Mouse (Mus musculus): Measurements from ENCODE around the gene Rab21. TPM values are rescaled to one million over a fixed set of nuclear protein-coding genes. Genes with fewer than 3 reads are reported as not detected.

The Rab21 gene
- polyA plus RNA-seq, 1 experiment = 29.2 TPM

DNA sequence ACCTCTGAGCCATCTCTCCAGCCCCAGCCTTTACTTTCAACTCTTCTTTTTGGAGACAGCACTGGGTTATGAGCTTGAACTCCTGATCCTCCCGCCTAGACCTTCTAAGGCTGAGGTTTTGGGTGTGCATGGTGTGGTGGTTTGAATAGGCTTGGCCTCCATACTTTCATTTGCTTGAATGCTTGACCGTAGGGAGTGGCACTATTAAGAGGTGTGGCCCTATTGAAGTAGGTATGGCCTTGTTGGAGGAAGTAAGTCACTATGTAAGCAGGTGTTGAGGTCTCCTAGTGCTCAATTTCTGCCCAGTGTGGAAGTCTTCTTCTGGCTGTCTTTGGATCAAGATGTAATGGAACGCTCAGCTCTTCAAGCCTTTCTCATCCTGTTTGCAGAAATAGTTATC is 54.0 kb downstream of the Rab21 start:
- 94% methylated on average over 3 of the region's 3 CpGs for WGBS
- Histone ChIP-seq H3K4me1 (ENCODE audit: control insufficient read depth, insufficient read depth, low read length) (no peaks in the 10 kb centered on the region), H3K4me3 (ENCODE audit: insufficient read depth, low read depth, low read length) (no peak overlapping the region), H3K27ac (ENCODE audit: insufficient read depth, low read depth, low read length) (no peak overlapping the region), H3K27me3 (replicated peaks; ENCODE audit: control insufficient read depth, insufficient read depth, low read length) (no peaks in the 10 kb centered on the region), H3K36me3 (ENCODE audit: control insufficient read depth, insufficient read depth, low read length) (no peaks in the 10 kb centered on the region)
- DNase-seq = no peak
- no peak for TF ChIP-seq POLR2A (IDR thresholded peaks at IDR 0.05; ENCODE audit: low read depth, low read length)
- TF ChIP-seq CTCF (conservative IDR thresholded peaks at IDR 0.05; ENCODE audit: insufficient read depth, insufficient read length, low read depth, low read length) = no peak

GRCm38 (mm10) chr10:115256162-115256561 is 59.2 kb downstream of the Rab21 start:
- no peak overlapping the region for H3K4me3 ChIP-seq (ENCODE audit: insufficient read depth, low read depth, low read length)
- no peaks in the 10 kb centered on the region for H3K36me3 ChIP-seq (ENCODE audit: control insufficient read depth, insufficient read depth, low read length)
- 63% methylated on average over 5 of the region's 5 CpGs for WGBS
- no peak for TF ChIP-seq CTCF (conservative IDR thresholded peaks at IDR 0.05; ENCODE audit: insufficient read depth, insufficient read length, low read depth, low read length)
- TF ChIP-seq POLR2A (IDR thresholded peaks at IDR 0.05; ENCODE audit: low read depth, low read length) = no peak
- DNase-seq = no peak
- H3K27ac ChIP-seq (ENCODE audit: insufficient read depth, low read depth, low read length) = 0 out of 2 replicates have a peak overlapping the region, but pooled peaks have one; percentile 9
- H3K27me3 ChIP-seq (replicated peaks; ENCODE audit: control insufficient read depth, insufficient read depth, low read length) = no peaks in the 10 kb centered on the region
- H3K4me1 ChIP-seq (ENCODE audit: control insufficient read depth, insufficient read depth, low read length) = no peaks in the 10 kb centered on the region

- Histone ChIP-seq H3K4me3 (ENCODE audit: insufficient read depth, low read depth, low read length) (no peak overlapping the region), H3K27me3 (replicated peaks; ENCODE audit: control insufficient read depth, insufficient read depth, low read length) (no peaks in the 10 kb centered on the region), H3K36me3 (ENCODE audit: control insufficient read depth, insufficient read depth, low read length) (no peaks in the 10 kb centered on the region), H3K4me1 (ENCODE audit: control insufficient read depth, insufficient read depth, low read length) (no peaks in the 10 kb centered on the region; the same call in 1 of the 2 replicates), H3K27ac (ENCODE audit: insufficient read depth, low read depth, low read length) (no peak overlapping the region)
- TF ChIP-seq CTCF (conservative IDR thresholded peaks at IDR 0.05; ENCODE audit: insufficient read depth, insufficient read length, low read depth, low read length) (no peak), POLR2A (IDR thresholded peaks at IDR 0.05; ENCODE audit: low read depth, low read length) (no peak)
- WGBS = 84% methylated on average over 3 of the region's 3 CpGs
- DNase-seq = no peak
Measured at GRCm38 (mm10) chr10:115253521-115253920, 61.9 kb downstream of the Rab21 start.

DNA sequence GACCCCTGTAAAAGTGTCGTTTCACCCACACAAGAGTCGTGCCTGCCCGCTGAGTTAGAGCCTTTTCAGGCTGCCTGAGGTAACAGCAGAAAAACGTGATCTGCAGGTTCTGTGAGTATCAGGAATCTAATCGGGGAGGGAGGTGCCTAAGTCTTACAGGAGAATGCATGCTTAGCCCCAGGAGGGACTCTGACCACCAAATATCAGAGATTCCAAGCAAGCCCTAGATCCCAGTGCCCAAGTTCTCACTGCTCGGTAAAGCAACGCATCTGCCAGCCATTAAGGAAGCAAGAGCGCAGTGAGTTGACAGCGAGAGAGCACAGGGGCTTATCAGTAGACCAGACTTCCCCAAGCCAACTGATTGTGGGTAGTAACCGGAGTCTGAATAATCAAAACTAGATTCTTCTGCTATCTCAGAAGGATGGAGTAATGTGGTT is 63.1 kb downstream of the Rab21 start:
- TF ChIP-seq POLR2A (IDR thresholded peaks at IDR 0.05; ENCODE audit: low read depth, low read length) (no peak), CTCF (conservative IDR thresholded peaks at IDR 0.05; ENCODE audit: insufficient read depth, insufficient read length, low read depth, low read length) (no peak)
- Histone ChIP-seq H3K4me1 (ENCODE audit: control insufficient read depth, insufficient read depth, low read length) (peaks cover 7% of the 10 kb centered on the region; the same call in 1 of the 2 replicates), H3K27me3 (replicated peaks; ENCODE audit: control insufficient read depth, insufficient read depth, low read length) (no peaks in the 10 kb centered on the region), H3K36me3 (ENCODE audit: control insufficient read depth, insufficient read depth, low read length) (no peaks in the 10 kb centered on the region), H3K4me3 (ENCODE audit: insufficient read depth, low read depth, low read length) (peak overlapping the region; percentile 15; the same call in 1 of the 2 replicates), H3K27ac (ENCODE audit: insufficient read depth, low read depth, low read length) (peak overlapping the region; percentile 66)
- DNase-seq = peak; percentile 41
- 6% methylated on average over 10 of the region's 10 CpGs for WGBS

GRCm38 (mm10) chr10:115251088-115251934 is 64.1 kb downstream of the Rab21 start, which contains the start of gene Tbc1d15:
Gene Tbc1d15, minus strand, starts transcription at chr10:115251467.
- peak within 1 kb of the TSS; percentile 58 for H3K4me3 ChIP-seq (ENCODE audit: insufficient read depth, low read depth, low read length)
- H3K27ac ChIP-seq (ENCODE audit: insufficient read depth, low read depth, low read length) = peak within 1 kb of the TSS; percentile 46
- no peaks in the 10 kb centered on the region for H3K36me3 ChIP-seq (ENCODE audit: control insufficient read depth, insufficient read depth, low read length)
- H3K27me3 ChIP-seq (replicated peaks; ENCODE audit: control insufficient read depth, insufficient read depth, low read length) = no peaks in the 10 kb centered on the region
- TF ChIP-seq POLR2A (IDR thresholded peaks at IDR 0.05; ENCODE audit: low read depth, low read length) = peak; percentile 4
- TF ChIP-seq CTCF (conservative IDR thresholded peaks at IDR 0.05; ENCODE audit: insufficient read depth, insufficient read length, low read depth, low read length) = no peak
- WGBS = under 1% methylated on average over 59 of the region's 67 CpGs
- peak; percentile 99 for DNase-seq
- peaks cover 7% of the 10 kb centered on the region; the same call in 1 of the 2 replicates for H3K4me1 ChIP-seq (ENCODE audit: control insufficient read depth, insufficient read depth, low read length)

GRCm38 (mm10) chr10:115250235-115251087 is 64.9 kb downstream of the Rab21 start:
- 19% methylated on average over 38 of the region's 38 CpGs for WGBS
- Histone ChIP-seq H3K27me3 (replicated peaks; ENCODE audit: control insufficient read depth, insufficient read depth, low read length) (no peaks in the 10 kb centered on the region), H3K4me3 (ENCODE audit: insufficient read depth, low read depth, low read length) (peak overlapping the region; percentile 58), H3K36me3 (ENCODE audit: control insufficient read depth, insufficient read depth, low read length) (no peaks in the 10 kb centered on the region), H3K27ac (ENCODE audit: insufficient read depth, low read depth, low read length) (peak overlapping the region; percentile 14; the same call in 1 of the 2 replicates), H3K4me1 (ENCODE audit: control insufficient read depth, insufficient read depth, low read length) (peaks cover 7% of the 10 kb centered on the region; the same call in 1 of the 2 replicates)
- TF ChIP-seq POLR2A (IDR thresholded peaks at IDR 0.05; ENCODE audit: low read depth, low read length) (no peak), CTCF (conservative IDR thresholded peaks at IDR 0.05; ENCODE audit: insufficient read depth, insufficient read length, low read depth, low read length) (no peak)
- DNase-seq = peak; percentile 28

All from kidney, adult 2 months (tissue).